Mouse (Mus musculus) E14TG2a.4 (cell line): ENCODE results near the gene Ttll11.

ENCODE experiments used
- H3K27me3 ChIP-seq: 2 replicates; pipeline ENCODE4 v1.6.1; 2014; ENCODE audit warnings: low read length, control low read depth; ENCODE audit not compliant: insufficient read depth
- H3K36me3 ChIP-seq: 2 replicates; pipeline ENCODE4 v1.6.1; 2014; ENCODE audit warnings: low read length, control low read depth; ENCODE audit not compliant: insufficient read depth
- H3K4me1 ChIP-seq: replicated peaks from 2 replicates; pipeline ENCODE4 v1.6.1; 2014; ENCODE audit warnings: low read depth, low read length, control low read depth
- H3K4me3 ChIP-seq: replicated peaks from 2 replicates; pipeline ENCODE4 v1.5.1; 2014; ENCODE audit warnings: mild to moderate bottlenecking, low read length
- H3K9me3 ChIP-seq: 2 replicates; pipeline ENCODE4 v1.6.1; 2014; ENCODE audit warnings: low read length, control low read depth
- CTCF ChIP-seq: conservative IDR thresholded peaks from 2 replicates; pipeline ENCODE4 v1.5.1; 2014; ENCODE audit warnings: low read length
- NANOG ChIP-seq: IDR thresholded peaks from 2 replicates; pipeline ENCODE4 v1.6.1; 2014; ENCODE audit warnings: borderline replicate concordance, low read length, mixed read lengths
- POU5F1 ChIP-seq: IDR thresholded peaks from 2 replicates; pipeline ENCODE4 v1.6.1; 2014; ENCODE audit warnings: low read length, borderline replicate concordance

Ttll11 gene

GRCm38 (mm10) chr2:35809141-35809540, 170.6 kb downstream of the Ttll11 start:
- Histone ChIP-seq H3K4me3 (no peak overlapping the region), H3K4me1 (no peaks in the 10 kb centered on the region), H3K27me3 (peaks cover 3% of the 10 kb centered on the region; the same call in 1 of the 2 replicates), H3K36me3 (no peaks in the 10 kb centered on the region), H3K9me3 (no peaks in the 10 kb centered on the region)
- no peak for TF ChIP-seq CTCF
- no peak for TF ChIP-seq NANOG
- no peak for TF ChIP-seq POU5F1

- Histone ChIP-seq H3K4me1 (no peaks in the 10 kb centered on the region), H3K27me3 (peaks cover 14% of the 10 kb centered on the region)
- no peak for TF ChIP-seq CTCF
- TF ChIP-seq NANOG, result no peak
- no peak for TF ChIP-seq POU5F1
Observed at GRCm38 (mm10) chr2:35805881-35806280, 173.8 kb downstream of the Ttll11 start.

GRCm38 (mm10) chr2:35803095-35803494, 176.6 kb downstream of the Ttll11 start:
- Histone ChIP-seq H3K4me3 (no peak overlapping the region), H3K9me3 (peaks cover 13% of the 10 kb centered on the region), H3K27me3 (peaks cover 17% of the 10 kb centered on the region), H3K4me1 (no peaks in the 10 kb centered on the region), H3K36me3 (no peaks in the 10 kb centered on the region)
- TF ChIP-seq NANOG, result no peak
- TF ChIP-seq CTCF, result no peak
- no peak for TF ChIP-seq POU5F1

More at GRCm38 (mm10) chr2:35805881-35806280, 173.8 kb downstream of the Ttll11 start:
- Histone ChIP-seq H3K9me3 (peaks cover 13% of the 10 kb centered on the region), H3K4me3 (no peak overlapping the region), H3K36me3 (no peaks in the 10 kb centered on the region)

- H3K36me3 ChIP-seq, result no peaks in the 10 kb centered on the region
- H3K4me1 ChIP-seq, result no peaks in the 10 kb centered on the region
- peaks cover 17% of the 10 kb centered on the region for H3K27me3 ChIP-seq
- TF ChIP-seq POU5F1, result no peak
- TF ChIP-seq NANOG, result no peak
- no peak for TF ChIP-seq CTCF
- peaks cover 13% of the 10 kb centered on the region for H3K9me3 ChIP-seq
- no peak overlapping the region for H3K4me3 ChIP-seq
Observed at GRCm38 (mm10) chr2:35801759-35802158, 178.0 kb downstream of the Ttll11 start.

GRCm38 (mm10) chr2:35799073-35799472, 180.6 kb downstream of the Ttll11 start:
- H3K27me3 ChIP-seq, result peaks cover 14% of the 10 kb centered on the region
- no peak overlapping the region for H3K4me3 ChIP-seq
- H3K4me1 ChIP-seq, result no peaks in the 10 kb centered on the region
- H3K9me3 ChIP-seq, result peaks cover 13% of the 10 kb centered on the region
- no peaks in the 10 kb centered on the region for H3K36me3 ChIP-seq
- TF ChIP-seq CTCF, result no peak
- no peak for TF ChIP-seq NANOG
- no peak for TF ChIP-seq POU5F1

- Histone ChIP-seq H3K27me3 (peaks cover 11% of the 10 kb centered on the region), H3K4me3 (no peak overlapping the region), H3K9me3 (peaks cover 13% of the 10 kb centered on the region), H3K4me1 (no peaks in the 10 kb centered on the region), H3K36me3 (no peaks in the 10 kb centered on the region)
- TF ChIP-seq CTCF, result no peak
- TF ChIP-seq NANOG, result no peak
- TF ChIP-seq POU5F1, result no peak
Observed at GRCm38 (mm10) chr2:35797998-35798397, 181.7 kb downstream of the Ttll11 start.

GRCm38 (mm10) chr2:35789362-35790326, 190.1 kb downstream of the Ttll11 start:
- no peak for TF ChIP-seq POU5F1
- no peak for TF ChIP-seq NANOG
- no peak for TF ChIP-seq CTCF
- H3K4me3 ChIP-seq, result no peak overlapping the region
- peaks cover 32% of the 10 kb centered on the region; the same call in 1 of the 2 replicates for H3K27me3 ChIP-seq
- H3K9me3 ChIP-seq, result no peaks in the 10 kb centered on the region
- H3K36me3 ChIP-seq, result no peaks in the 10 kb centered on the region
- no peaks in the 10 kb centered on the region for H3K4me1 ChIP-seq

- Histone ChIP-seq H3K9me3 (no peaks in the 10 kb centered on the region), H3K27me3 (peaks cover 47% of the 10 kb centered on the region), H3K4me3 (no peak overlapping the region), H3K36me3 (no peaks in the 10 kb centered on the region), H3K4me1 (peaks cover 17% of the 10 kb centered on the region)
- TF ChIP-seq CTCF (no peak), NANOG (no peak), POU5F1 (no peak)
Observed at GRCm38 (mm10) chr2:35785877-35786276, 193.8 kb downstream of the Ttll11 start.

- H3K27me3 ChIP-seq, result peaks cover 40% of the 10 kb centered on the region
- no peak overlapping the region; the same call in 1 of the 2 replicates for H3K4me3 ChIP-seq
- H3K4me1 ChIP-seq, result peaks cover 17% of the 10 kb centered on the region
- no peak for TF ChIP-seq CTCF
- no peak for TF ChIP-seq NANOG
- TF ChIP-seq POU5F1, result no peak
- H3K9me3 ChIP-seq, result no peaks in the 10 kb centered on the region
- no peaks in the 10 kb centered on the region for H3K36me3 ChIP-seq
Observed at GRCm38 (mm10) chr2:35783368-35783767, 196.3 kb downstream of the Ttll11 start.
